Mouse (Mus musculus): ENCODE results near the gene Aldh1l1.

- TF ChIP-seq CTCF (IDR thresholded peaks at IDR 0.05; ENCODE audit: borderline replicate concordance, insufficient read depth, low read length) (no peak), POLR2A (IDR thresholded peaks at IDR 0.05; ENCODE audit: low read depth, low read length) (no peak)
Measured at GRCm38 (mm10) chr6:90532575-90533190, 46.5 kb downstream of the Aldh1l1 start.
